Comparison of ENCODE assay signal across 19 mouse cellular contexts in genomic region chr1:128734857-128735256, GRCm38 (mm10).
DNase-seq lines count a peak whose midpoint lies in the region; ATAC-seq lines count a peak whose summit lies in the region.
"Had no signal": no experiment of that assay in that cellular context is flagged by ENCODE, and none has a peak within 500 bp of the region (broad histone marks: within the 10 kb centered on the region; RNA-seq: fewer than 3 reads in every experiment).

No protein-coding gene starts in this region.

- DNase-seq in frontal cortex, postnatal 14 days (ENCODE audit: low spot score in 2 of 2): no peak
- peak; percentile 3 for DNase-seq in right cerebral cortex, adult 18-20 months
- DNase-seq in right cerebral cortex, adult 2 months (ENCODE audit: low spot score in 2 of 2): no peak
- peak; percentile 10 for DNase-seq in telencephalon, adult 2 months (ENCODE audit: low read depth, low spot score)
- DNase-seq in kidney, postnatal 36 days: no peak
- DNase-seq: adrenal gland, adult 2 months; adrenal gland, postnatal 10 days; adrenal gland, postnatal 25 days; B cell, adult 2 months; cerebellum, adult 11-12 months; cerebellum, adult 2 months; cerebellum, adult 9-10 months; cerebellum, postnatal 10 days; cerebellum, postnatal 25 days; forebrain, postnatal 0 days had no signal

- peak; percentile 62; the same call in 1 of the 2 replicates for ATAC-seq in frontal cortex, adult (ENCODE audit: low TSS enrichment)
- ATAC-seq: CD4-positive, CD25-positive, alpha-beta regulatory T cell, adult 4 months; forebrain, embryonic 13.5 days; forebrain, embryonic 15.5 days; forebrain, postnatal 0 days had no signal

Comparison
In these comparisons a context has a peak if more than half of its experiments do, and no peak if none do; other contexts are left out.
1. DNase-seq: peak in right cerebral cortex, adult 18-20 months (single experiment) and telencephalon, adult 2 months (single experiment); none in frontal cortex, postnatal 14 days (0 of 2), right cerebral cortex, adult 2 months (0 of 2) and kidney, postnatal 36 days (0 of 2).